Mouse (Mus musculus) olfactory bulb, adult 2 months (tissue): ENCODE measurements around the gene Abhd17b. TPM values are rescaled to one million over a fixed set of nuclear protein-coding genes. Genes with fewer than 3 reads are reported as not detected.
"Not testable (repeated sequence)": the region's sequence is repeated elsewhere in the genome, so short reads cannot be mapped to it uniquely, and the experiment has no call there.

Experiments
- H3K27ac ChIP-seq: fragments of 200-500 bp; 2 replicates; pipeline ENCODE4 v1.5.1; 2012; ENCODE audit warnings: low read depth, low read length; ENCODE audit not compliant: insufficient read depth
- H3K4me1 ChIP-seq: fragments of 200-500 bp; 2 replicates; pipeline ENCODE4 v1.6.1; 2012; ENCODE audit warnings: low read length; ENCODE audit not compliant: control insufficient read depth, insufficient read depth
- H3K4me3 ChIP-seq: fragments of 200-500 bp; 2 replicates; pipeline ENCODE4 v1.5.1; 2012; ENCODE audit warnings: mild to moderate bottlenecking, low read depth, low read length, moderate library complexity; ENCODE audit not compliant: insufficient read depth
- CTCF ChIP-seq: fragments of 200-500 bp; IDR thresholded peaks from 2 replicates; pipeline ENCODE4 v1.5.1; 2012; ENCODE audit warnings: low read depth, mild to moderate bottlenecking, low read length, moderate library complexity; ENCODE audit not compliant: insufficient read depth
- POLR2A ChIP-seq: fragments of 200-500 bp; IDR thresholded peaks from 2 replicates; pipeline ENCODE4 v1.6.1; 2012; ENCODE audit warnings: mild to moderate bottlenecking, low read depth, low read length, moderate library complexity; ENCODE audit not compliant: insufficient read depth
- WGBS: fragments of 180-500 bp; shearing (Covaris S2); methylation state at CpG from one replicate; pipeline ENCODE4 v1.1.7; 2018; 5-methylcytosine and 5-hydroxymethylcytosine counted together
- polyA plus RNA-seq: library from polyadenylated mRNA; stranded (reverse); fragments of >200 nt; gene quantifications from 2 replicates; pipeline ENCODE4 v1.2.4, GENCODE M21; 2012; ENCODE audit warnings: low replicate concordance; ENCODE audit not compliant: missing spikeins, insufficient read depth, insufficient read length

Gene Abhd17b
- polyA plus RNA-seq, 1 experiment: not detected

DNA sequence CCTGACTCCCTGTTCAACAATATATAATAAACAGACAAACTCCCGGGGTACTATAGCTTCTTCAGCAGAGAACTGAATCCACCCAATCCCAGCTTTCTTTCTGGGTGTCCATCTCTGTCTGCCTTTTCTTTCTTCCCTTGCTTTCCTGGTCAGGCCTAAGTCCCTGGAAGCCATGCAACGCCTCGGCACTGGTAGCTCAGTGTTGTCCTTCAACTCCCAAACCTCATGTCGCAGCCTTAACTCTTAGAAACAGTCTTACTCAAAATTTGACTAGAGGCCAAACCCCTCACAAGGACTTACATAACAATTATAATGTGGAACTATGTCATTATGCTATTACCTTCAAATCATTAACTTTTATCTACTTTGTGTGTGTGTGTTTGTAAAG, 28.8 kb upstream of the Abhd17b start:
- 76% methylated on average over 4 of the region's 4 CpGs for WGBS
- Histone ChIP-seq H3K4me3 (no peak overlapping the region), H3K27ac (no peak overlapping the region), H3K4me1 (peaks cover 5% of the 10 kb centered on the region; the same call in 1 of the 2 replicates)
- no peak for TF ChIP-seq POLR2A
- no peak for TF ChIP-seq CTCF

DNA sequence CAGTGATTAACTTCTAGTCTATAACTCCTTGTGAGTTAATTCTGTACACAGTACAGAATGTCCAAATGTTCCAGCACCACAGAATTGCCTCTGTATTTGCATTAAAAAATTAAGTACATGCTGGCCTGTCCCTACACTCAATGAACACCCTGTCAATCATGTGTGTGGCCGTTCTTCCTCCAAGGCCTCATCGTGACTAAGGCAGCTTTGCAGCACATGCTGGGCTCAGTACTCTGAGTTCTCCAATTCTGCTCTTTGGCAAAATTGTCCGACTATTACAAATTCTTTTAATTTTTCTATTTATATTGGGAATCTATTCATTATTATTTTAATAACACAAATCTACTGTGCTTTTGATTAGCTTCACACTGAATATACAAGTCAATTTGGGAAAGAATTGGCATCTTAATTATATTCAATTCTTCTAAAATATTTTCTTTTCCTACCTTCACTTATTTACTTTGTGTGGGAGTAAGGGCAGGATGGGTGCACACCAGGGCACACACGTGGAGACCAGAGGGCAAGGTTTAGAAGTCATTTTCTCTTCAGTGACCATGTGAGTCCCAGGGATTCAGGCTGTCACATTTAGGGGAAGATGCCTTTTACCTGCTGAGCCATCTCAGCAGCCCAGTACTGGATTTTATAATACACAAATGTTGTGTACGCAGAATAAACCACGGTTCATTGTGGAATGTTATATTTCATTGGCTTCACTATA, 26.6 kb upstream of the Abhd17b start:
- no peak overlapping the region for H3K4me3 ChIP-seq
- H3K4me1 ChIP-seq: peaks cover 5% of the 10 kb centered on the region; the same call in 1 of the 2 replicates
- TF ChIP-seq CTCF (no peak), POLR2A (no peak)
- 84% methylated on average over 6 of the region's 6 CpGs for WGBS
- no peak overlapping the region for H3K27ac ChIP-seq

DNA sequence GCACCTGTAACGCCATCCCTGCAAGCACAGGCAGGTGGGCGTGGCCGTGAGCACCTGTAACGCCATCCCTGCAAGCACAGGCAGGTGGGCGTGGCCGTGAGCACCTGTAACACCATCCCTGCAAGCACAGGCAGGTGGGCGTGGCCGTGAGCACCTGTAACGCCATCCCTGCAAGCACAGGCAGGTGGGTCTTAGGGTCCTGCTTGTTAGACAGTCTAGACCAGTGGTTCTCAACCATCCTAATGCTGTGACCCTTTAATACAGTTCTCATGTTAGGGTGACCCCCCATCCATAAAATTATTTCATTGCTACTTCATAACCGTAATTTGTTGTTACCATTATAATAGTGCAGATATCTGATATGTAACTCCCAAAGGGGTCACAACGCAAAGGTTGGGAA, 24.5 kb upstream of the Abhd17b start:
- not testable (repeated sequence) for H3K4me3 ChIP-seq, H3K4me1 ChIP-seq, H3K27ac ChIP-seq
- 74% methylated on average over 11 of the region's 11 CpGs for WGBS

DNA sequence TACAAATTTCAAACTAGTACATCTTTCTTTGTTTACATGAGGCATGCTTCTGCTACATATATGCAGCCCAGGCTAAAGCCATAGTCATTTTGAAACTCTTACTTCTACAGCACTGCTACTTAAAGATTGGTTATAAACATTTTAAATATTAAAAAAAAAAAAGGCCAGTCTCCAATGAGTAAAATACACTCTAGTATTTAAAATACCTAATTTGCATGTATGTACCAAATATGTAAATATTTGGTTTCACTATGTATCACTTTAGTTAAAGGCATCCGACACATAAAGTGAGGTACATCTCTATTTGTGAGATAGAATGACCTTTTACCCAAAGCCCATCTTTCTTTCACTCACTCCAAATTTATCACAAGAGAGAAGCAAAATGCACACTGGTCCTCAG, 24.0 kb upstream of the Abhd17b start:
- Histone ChIP-seq H3K4me1 (0 out of 2 replicates have a peak, but pooled peaks cover 3% of the 10 kb centered on the region), H3K4me3 (no peak overlapping the region), H3K27ac (no peak overlapping the region)
- TF ChIP-seq CTCF (no peak), POLR2A (no peak)
- WGBS: 86% methylated on average over 1 of the region's 1 CpGs

DNA sequence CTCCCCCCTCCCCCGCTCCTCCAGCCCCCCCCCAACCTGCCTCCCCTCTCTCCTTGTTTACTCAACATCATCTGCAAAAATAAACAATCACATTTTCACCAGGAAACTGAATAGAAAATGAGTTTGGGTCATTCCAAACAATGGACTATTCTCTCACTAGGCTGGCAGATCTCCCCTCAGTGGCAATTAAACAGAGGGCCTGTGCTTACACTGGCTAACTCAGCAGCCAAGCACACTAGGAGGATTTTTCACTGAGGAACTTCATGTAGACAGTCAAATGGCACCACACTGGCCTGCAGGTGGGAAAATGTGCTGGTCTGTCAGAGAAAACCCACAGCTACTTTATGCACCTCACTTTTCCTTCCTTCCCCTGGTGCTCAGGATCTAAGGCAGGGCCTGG, 23.5 kb upstream of the Abhd17b start:
- TF ChIP-seq CTCF (no peak), POLR2A (no peak)
- Histone ChIP-seq H3K4me3 (no peak overlapping the region), H3K27ac (no peak overlapping the region), H3K4me1 (0 out of 2 replicates have a peak, but pooled peaks cover 3% of the 10 kb centered on the region)
- WGBS: 67% methylated on average over 1 of the region's 1 CpGs

DNA sequence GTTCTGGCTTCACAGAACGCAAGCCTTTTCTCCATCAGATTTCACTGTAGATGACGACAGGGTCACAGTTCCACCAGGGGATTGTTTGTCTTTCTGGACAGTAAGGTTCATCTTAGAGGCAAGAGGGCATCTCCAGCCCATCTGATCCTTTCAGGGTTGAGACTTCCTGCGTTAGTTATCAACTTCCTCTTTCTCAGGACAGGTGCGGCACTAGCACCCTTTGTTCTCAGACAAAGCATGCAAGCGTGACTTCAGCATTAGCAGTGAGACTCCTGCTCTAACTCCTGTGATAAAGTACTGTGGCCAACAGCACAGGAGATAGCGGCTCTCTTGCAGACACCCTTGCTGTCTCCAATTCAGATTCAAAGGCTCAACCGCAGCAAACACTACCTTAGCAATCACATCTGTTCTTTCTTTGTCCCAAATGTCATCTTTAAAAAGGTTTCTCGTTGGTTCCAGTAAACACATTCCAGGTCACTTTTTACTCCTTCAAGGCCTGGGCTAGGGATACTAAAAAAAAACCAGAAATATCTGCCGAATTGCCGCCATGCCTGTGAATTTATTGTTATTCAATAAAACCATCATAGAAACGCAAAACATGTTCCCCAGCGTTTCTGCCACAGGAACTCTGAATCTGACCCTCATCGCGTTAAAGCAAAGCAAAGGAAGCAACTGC, 22.2 kb upstream of the Abhd17b start:
- TF ChIP-seq POLR2A (no peak), CTCF (no peak)
- Histone ChIP-seq H3K4me1 (0 out of 2 replicates have a peak, but pooled peaks cover 3% of the 10 kb centered on the region), H3K4me3 (no peak overlapping the region), H3K27ac (no peak overlapping the region)
- 87% methylated on average over 14 of the region's 14 CpGs for WGBS

DNA sequence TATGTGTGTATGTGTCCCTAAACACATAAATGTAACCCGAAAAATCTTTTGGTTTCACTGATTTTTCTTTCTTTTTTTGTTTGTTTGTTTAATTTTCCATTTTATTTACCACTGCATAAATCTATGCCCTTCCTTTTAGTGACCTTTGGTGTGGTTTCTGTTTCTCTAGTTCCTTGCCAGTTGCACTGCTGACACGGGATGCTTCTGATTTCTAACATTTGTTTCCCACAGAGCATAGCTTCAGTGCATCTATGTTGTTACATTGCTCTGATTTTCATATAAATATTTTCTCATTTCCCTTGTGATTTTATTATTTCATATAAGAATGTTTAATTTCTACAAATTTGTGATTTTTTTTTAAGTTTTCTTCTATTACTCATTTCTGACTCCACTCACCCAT, 17.6 kb upstream of the Abhd17b start:
- 92% methylated on average over 2 of the region's 2 CpGs for WGBS
- no peaks in the 10 kb centered on the region for H3K4me1 ChIP-seq
- no peak overlapping the region for H3K4me3 ChIP-seq
- TF ChIP-seq POLR2A: no peak
- H3K27ac ChIP-seq: no peak overlapping the region

DNA sequence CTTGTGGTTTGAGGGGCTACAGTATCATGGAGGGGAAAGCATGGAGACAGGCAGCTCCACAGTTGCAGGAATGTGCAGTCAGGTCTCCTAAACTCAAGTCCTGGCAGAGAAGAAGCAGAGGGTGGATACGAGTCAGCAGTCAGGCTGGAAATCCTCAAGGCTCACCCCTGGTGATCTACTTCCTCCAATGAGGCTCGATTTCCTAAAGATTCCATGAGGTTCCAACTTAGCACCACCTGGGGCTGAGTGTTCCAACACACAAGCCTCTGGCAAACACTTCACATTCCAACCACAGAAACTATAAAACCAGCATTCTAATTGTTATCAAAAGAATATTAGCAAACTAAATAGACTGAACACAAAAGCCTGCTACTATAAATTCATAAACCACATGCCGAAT, 16.1 kb upstream of the Abhd17b start:
- WGBS: 85% methylated on average over 3 of the region's 3 CpGs
- no peaks in the 10 kb centered on the region for H3K4me1 ChIP-seq
- H3K27ac ChIP-seq: no peak overlapping the region
- H3K4me3 ChIP-seq: no peak overlapping the region
- TF ChIP-seq CTCF: no peak
- no peak for TF ChIP-seq POLR2A

DNA sequence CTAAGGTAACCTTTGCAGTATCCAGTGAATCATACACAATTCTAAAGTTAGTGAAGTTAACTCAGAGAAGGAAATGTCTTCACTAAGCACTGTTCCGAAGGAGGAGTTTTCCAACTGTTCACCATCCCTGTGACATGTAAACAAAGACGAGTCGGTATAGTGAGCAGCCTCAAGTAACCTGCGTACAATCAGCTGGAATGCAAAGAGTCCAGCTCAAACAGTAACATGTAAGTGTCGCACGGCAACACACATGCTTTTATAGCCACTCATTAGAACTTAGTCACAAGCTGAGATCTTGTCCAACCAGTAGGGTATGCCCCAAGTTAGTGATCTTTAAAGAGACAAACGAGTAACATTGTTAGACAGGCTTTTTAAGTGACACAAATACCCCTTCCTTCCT, 15.3 kb upstream of the Abhd17b start:
- H3K27ac ChIP-seq: no peak overlapping the region
- no peak for TF ChIP-seq CTCF
- no peak for TF ChIP-seq POLR2A
- WGBS: 55% methylated on average over 7 of the region's 7 CpGs
- no peak overlapping the region for H3K4me3 ChIP-seq
- H3K4me1 ChIP-seq: no peaks in the 10 kb centered on the region
